Mouse (Mus musculus) C2C12 (cell line): ENCODE measurements around the gene Cpm.
A peak's percentile ranks its signal among the peaks of the same experiment; 100 is the strongest.

Experiments used
- CTCF ChIP-seq: IDR thresholded peaks from one replicate; pipeline ENCODE4 v1.5.1; 2011; ENCODE audit not compliant: control insufficient read depth, insufficient read depth, insufficient read length
- FOSL1 ChIP-seq: IDR thresholded peaks from one replicate; pipeline ENCODE4 v1.8.0; 2011; ENCODE audit warnings: mild to moderate bottlenecking, low read length; ENCODE audit not compliant: poor library complexity, insufficient read depth, severe bottlenecking
- MAX ChIP-seq: IDR thresholded peaks from one replicate; pipeline ENCODE4 v1.6.1; 2011; ENCODE audit warnings: mild to moderate bottlenecking, control low read depth
- MYOG ChIP-seq: IDR thresholded peaks from one replicate; pipeline ENCODE4 v1.6.1; 2011; ENCODE audit not compliant: control insufficient read depth, insufficient read length; ENCODE audit errors: extremely low read depth

DNA sequence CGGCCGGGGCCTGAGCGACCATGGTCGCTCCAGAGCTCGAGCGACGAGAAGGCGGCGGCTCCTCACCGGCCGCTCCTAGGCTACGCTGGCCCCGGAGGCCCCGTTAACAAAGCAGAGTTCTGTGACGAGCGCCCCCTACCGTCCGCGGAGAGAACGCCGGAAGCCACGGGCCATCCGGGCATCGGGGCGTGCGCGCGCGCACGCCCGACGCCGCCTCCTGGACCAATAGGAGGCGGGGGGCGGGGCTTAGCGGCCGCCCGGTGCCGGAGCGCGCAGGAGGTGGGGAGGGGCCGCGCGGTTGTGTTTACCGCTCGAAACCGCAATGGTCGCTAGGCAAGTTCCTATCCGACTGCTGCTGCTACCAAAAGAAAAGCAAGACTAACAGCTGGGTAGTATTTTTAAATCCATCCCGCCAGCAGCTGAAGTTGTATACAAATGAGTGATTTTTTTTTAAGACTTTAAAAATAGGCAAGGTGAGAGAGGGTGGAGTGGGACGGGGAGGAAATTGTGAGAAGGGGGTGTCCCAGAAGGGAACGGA, 81.4 kb downstream of the Cpm start, which contains the start of gene Mdm2:
- TF ChIP-seq MYOG = no peak
- TF ChIP-seq CTCF = peak; percentile 76
- peak; percentile 20 for TF ChIP-seq MAX
- TF ChIP-seq FOSL1 = no peak
